Mouse (Mus musculus): ENCODE data around the gene Rc3h2. TPM values are rescaled to one million over a fixed set of nuclear protein-coding genes. Genes with fewer than 3 reads are reported as not detected.

Rc3h2 gene
- polyA plus RNA-seq, 1 experiment from 2014 or later, result 14.6 TPM

DNA sequence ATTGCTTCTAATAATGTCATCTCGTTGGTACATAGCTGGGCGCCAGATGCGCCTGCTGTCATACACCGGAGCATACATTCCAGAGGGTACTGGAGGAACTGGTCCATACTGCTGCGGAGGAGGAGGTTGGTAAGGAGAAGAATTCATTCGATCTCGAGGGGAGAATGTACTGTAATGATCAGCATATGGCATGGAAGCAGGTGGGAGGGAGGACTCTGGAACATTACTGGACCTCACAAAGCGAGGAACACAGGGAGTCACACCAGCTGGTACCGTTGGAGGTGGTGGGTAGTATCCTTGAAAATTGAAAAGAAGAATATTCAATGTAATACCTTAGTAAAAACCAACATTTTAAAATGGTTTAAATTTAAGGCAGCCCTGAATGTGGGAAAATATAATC lies 39.8 kb downstream of the Rc3h2 start:
- Histone ChIP-seq H3K36me3 (peaks cover 59% of the 10 kb centered on the region), H3K4me3 (no peak overlapping the region)
- WGBS, result 93% methylated on average over 9 of the region's 9 CpGs

DNA sequence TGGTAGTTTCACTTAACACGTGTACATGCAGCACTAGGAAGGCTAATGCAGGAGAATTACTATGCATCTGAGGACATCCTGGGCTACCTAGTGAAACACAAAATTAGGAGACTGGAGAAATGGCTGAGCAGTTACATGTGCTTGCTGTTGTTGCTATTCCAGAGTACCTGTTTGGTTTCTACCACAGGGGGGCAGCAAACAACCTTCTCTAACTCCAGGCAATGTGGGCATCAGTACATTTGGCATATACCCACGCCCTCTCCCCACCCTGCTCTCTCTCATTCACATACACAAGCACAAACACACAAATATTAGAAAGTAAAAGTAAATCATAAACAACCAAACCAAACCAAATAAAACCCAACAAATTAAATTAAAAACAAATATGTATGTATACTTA lies 42.5 kb downstream of the Rc3h2 start:
- 73% methylated on average over 2 of the region's 2 CpGs for WGBS
- Histone ChIP-seq H3K4me1 (no peaks in the 10 kb centered on the region), H3K27me3 (ENCODE audit: insufficient read depth, poor library complexity, severe bottlenecking) (no peaks in the 10 kb centered on the region), H3K4me3 (no peak overlapping the region), H3K36me3 (peaks cover 75% of the 10 kb centered on the region), H3K9me3 (no peaks in the 10 kb centered on the region), H3K27ac (no peak overlapping the region)
- DNase-seq (ENCODE audit: low spot score), result peak; percentile 76

More for the DNA sequence above, 39.8 kb downstream of the Rc3h2 start:
- Histone ChIP-seq H3K4me1 (no peaks in the 10 kb centered on the region), H3K9me3 (no peaks in the 10 kb centered on the region), H3K27ac (no peak overlapping the region), H3K27me3 (ENCODE audit: insufficient read depth, poor library complexity, severe bottlenecking) (no peaks in the 10 kb centered on the region)
- DNase-seq (ENCODE audit: low spot score), result no peak

DNA sequence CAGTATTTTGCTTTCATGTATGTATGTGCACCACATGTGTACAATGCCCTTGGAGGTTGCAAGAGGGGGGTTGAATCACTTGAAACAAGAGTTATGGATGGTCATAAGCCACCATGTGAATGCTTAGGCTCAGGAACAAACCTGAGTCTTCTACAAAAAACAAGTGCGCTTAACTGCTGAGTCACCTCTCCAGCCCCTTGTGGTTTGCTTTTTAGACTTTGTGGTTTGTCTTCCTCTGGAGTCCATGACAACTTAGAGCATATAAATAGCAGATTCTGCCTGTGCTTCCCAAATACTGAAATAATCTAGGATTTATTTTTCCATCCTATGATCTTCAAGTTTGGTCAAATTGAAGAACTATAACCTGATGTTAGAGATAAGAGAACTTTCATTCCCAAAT lies 46.7 kb downstream of the Rc3h2 start:
- Histone ChIP-seq H3K4me1 (no peaks in the 10 kb centered on the region), H3K36me3 (peaks cover 52% of the 10 kb centered on the region), H3K4me3 (no peak overlapping the region), H3K27ac (no peak overlapping the region), H3K9me3 (no peaks in the 10 kb centered on the region), H3K27me3 (ENCODE audit: insufficient read depth, poor library complexity, severe bottlenecking) (no peaks in the 10 kb centered on the region)
- DNase-seq (ENCODE audit: low spot score), result no peak
- 91% methylated on average over 1 of the region's 1 CpGs for WGBS

DNA sequence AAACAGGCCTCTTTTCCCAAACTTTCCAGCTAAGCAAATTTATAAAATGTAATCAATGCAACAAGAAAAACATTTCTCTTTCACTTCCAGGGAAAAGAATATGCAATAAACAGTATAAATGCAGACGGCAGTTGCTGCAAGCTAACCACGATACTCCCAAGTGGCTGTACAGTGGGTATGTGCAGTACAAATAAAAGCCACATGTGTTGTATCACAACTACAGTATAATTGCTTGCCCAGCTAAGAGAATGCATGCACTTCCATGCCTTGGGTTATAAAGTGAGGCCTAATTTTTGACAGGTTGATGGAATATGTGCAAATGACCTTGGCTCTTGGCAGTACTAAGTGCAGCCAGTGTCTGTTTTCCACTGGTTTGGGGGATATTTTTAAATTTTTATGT lies 52.1 kb downstream of the Rc3h2 start:
- Histone ChIP-seq H3K27me3 (ENCODE audit: insufficient read depth, poor library complexity, severe bottlenecking) (no peaks in the 10 kb centered on the region), H3K36me3 (peaks cover 17% of the 10 kb centered on the region; the same call in 1 of the 2 replicates), H3K27ac (no peak overlapping the region), H3K4me1 (no peaks in the 10 kb centered on the region), H3K9me3 (no peaks in the 10 kb centered on the region), H3K4me3 (no peak overlapping the region)
- no peak for DNase-seq (ENCODE audit: low spot score)
- 97% methylated on average over 2 of the region's 2 CpGs for WGBS

DNA sequence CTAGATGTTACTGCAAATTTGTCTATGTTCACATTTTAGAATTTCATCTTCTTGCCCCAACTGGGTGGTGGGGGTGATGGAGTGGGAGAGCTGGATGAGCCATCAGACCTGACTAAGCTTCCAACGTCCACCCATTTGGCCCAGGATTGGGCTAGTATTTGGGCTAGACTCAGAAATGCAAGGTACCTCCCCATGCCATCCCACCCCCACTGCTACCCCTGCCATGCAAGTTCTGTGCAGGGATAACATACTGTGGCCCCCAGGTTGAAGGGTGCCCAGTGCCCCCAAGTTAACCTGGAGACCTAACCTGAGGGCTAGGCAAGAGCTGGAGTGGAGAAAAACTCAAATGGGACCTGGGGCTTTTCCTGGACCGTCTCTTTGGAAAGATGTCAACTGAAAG lies 62.8 kb downstream of the Rc3h2 start:
- Histone ChIP-seq H3K27ac (no peak overlapping the region), H3K9me3 (no peaks in the 10 kb centered on the region), H3K4me1 (peaks cover 4% of the 10 kb centered on the region), H3K4me3 (peak overlapping the region; percentile 76), H3K36me3 (peaks cover 23% of the 10 kb centered on the region), H3K27me3 (ENCODE audit: insufficient read depth, poor library complexity, severe bottlenecking) (no peaks in the 10 kb centered on the region)
- WGBS, result 91% methylated on average over 2 of the region's 2 CpGs
- no peak for DNase-seq (ENCODE audit: low spot score)

DNA sequence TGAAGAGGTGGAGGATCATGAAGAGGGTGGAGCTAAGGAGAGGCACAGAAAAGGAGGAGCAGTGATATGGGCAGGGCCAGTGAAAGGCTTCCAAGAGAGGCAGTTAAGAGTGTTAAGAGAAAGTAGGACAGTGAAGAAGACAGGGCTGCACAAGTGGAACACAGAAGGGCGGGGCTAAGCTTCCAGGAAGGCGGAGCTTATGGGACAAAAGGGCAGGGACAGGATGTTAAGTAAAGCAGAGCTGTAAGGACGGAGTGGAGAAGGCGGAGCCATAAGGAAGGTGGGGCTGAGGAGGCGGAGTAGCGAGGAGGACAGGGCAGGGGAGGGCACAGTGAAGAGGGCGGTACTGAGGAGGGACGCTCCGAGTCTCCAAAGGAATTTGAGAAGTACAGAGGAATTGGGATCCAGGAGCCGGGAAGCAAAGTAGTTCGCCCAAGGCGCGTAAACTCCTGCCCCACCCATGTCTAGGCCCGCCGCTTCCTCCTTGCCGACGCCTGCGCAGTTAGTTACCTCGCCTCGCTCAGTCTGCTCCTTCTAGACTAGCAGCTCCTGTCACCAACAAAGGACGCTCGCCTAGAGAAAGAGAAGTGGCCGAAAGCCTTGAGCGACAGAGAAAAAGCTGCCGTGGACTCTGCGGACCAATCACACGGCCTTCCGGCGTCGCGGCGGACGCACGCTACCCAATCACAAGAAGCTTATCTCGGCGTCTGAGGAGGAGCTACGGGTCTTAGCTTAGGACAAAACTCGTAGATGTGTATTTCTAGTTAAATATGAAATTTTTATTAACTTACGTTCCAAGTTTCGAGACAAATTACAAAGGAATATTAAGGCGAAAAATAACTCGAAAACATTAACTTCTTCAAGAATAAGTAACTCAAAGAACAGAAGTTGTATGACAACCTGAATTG lies 63.8 kb downstream of the Rc3h2 start, which contains the start of gene Pdcl:
TSS of gene Pdcl (minus strand) at position 700 of the 908 bp plus-strand sequence.
- Histone ChIP-seq H3K9me3 (no peaks in the 10 kb centered on the region), H3K27ac (peak within 1 kb of the TSS; percentile 94), H3K4me1 (peaks cover 4% of the 10 kb centered on the region), H3K4me3 (peak within 1 kb of the TSS; percentile 76), H3K36me3 (peaks cover 33% of the 10 kb centered on the region), H3K27me3 (ENCODE audit: insufficient read depth, poor library complexity, severe bottlenecking) (no peaks in the 10 kb centered on the region)
- peak; percentile 97 for DNase-seq (ENCODE audit: low spot score)
- under 1% methylated on average over 42 of the region's 42 CpGs for WGBS

DNA sequence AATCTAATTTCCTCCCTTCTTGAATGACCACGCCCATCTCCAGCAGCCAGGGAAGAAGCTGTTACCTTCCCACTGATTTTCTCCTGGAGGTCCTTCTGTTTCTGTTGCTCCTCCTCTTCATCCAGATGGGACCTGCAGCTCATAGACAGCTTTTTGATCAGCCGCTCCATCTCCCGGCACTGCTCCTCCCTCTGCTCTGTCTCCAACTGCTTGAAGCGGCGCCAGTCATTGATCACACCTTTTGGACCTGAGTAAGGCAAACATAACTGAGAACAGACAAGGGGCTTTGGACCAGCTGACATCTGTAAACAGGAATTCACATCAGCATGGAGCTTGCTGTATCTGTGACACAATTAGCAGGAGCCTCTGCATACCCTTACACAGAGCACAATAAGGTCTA lies 67.1 kb downstream of the Rc3h2 start:
- Histone ChIP-seq H3K9me3 (no peaks in the 10 kb centered on the region), H3K4me3 (no peak overlapping the region), H3K4me1 (peaks cover 4% of the 10 kb centered on the region), H3K36me3 (peaks cover 65% of the 10 kb centered on the region), H3K27ac (no peak overlapping the region), H3K27me3 (ENCODE audit: insufficient read depth, poor library complexity, severe bottlenecking) (no peaks in the 10 kb centered on the region)
- 89% methylated on average over 5 of the region's 5 CpGs for WGBS
- no peak for DNase-seq (ENCODE audit: low spot score)

DNA sequence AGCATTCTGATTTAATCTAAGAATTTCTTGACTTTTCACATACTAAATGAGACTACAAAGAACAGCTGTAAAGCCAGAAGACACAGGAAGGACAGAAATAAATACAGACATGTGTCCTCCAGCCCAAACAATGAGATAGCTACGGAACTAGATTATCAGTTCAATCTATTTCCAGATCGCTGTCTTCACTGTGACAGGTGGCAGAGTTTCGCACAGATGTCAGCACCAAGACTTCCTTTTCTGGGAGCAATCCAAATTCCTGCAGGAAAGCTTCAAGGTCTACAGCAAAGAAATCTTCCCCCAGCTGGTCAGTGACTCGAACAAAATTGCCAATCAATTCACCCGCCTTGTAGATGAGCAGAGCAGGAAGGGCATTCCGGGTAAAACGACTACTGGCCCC lies 71.0 kb downstream of the Rc3h2 start:
- Histone ChIP-seq H3K4me3 (no peak overlapping the region), H3K27me3 (ENCODE audit: insufficient read depth, poor library complexity, severe bottlenecking) (no peaks in the 10 kb centered on the region), H3K9me3 (no peaks in the 10 kb centered on the region), H3K4me1 (peaks cover 4% of the 10 kb centered on the region; the same call in 1 of the 2 replicates), H3K36me3 (peaks cover 65% of the 10 kb centered on the region), H3K27ac (no peak overlapping the region)
- 86% methylated on average over 7 of the region's 7 CpGs for WGBS
- no peak for DNase-seq (ENCODE audit: low spot score)

DNA sequence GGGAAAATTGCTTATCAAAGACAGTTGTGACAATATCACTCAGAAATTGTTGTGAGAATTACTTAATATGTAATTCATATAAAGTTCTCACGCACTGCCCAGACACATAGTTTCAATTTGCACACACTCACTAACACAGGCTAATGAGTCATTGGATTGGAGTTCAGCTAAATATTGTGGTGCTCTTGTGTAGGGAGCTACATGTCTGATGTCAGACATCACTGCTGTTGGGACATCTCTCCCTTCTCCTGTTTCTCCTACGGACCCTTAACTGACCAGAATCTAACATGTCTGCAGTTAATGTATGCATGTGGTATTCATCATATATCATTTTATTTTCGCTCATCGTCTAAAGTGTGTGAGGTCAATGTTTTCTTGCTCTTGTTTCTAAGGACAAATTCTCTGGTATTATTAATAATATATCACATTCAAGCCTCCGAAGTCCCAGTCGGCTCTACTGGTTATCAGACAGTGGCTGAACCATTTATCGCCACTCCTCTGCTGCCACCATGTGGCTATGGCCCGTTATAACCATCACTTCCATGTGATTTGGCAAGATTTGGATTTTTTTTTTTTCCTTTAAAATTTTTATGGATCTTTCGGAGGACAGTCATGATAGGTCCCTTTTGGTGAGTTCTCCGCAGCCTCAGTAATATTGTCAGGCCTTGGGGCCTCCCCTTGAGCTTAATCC lies 84.1 kb downstream of the Rc3h2 start:
- no peak for DNase-seq (ENCODE audit: low spot score)
- Histone ChIP-seq H3K36me3 (no peaks in the 10 kb centered on the region), H3K4me1 (no peaks in the 10 kb centered on the region), H3K4me3 (no peak overlapping the region), H3K9me3 (no peaks in the 10 kb centered on the region), H3K27me3 (ENCODE audit: insufficient read depth, poor library complexity, severe bottlenecking) (no peaks in the 10 kb centered on the region), H3K27ac (no peak overlapping the region)
- 57% methylated on average over 10 of the region's 10 CpGs for WGBS

DNA sequence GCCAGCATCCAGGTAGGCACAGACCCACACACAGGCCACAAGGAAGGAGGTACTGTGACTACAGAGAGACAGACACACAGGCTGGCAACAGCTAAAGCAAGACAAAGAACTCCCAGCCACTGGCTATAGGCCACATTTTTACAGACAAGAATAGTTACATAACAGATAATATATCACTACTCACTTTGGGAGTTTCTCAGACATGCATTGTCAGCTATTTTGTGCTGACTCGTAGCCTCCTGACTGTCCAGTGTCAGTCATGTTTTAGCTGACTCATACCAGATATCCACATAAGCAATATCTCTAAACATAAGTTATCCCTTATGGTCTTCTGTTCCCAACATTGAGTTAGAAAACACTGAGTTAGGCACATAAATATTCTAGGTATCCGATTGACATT lies 89.4 kb downstream of the Rc3h2 start:
- Histone ChIP-seq H3K27ac (no peak overlapping the region), H3K4me3 (no peak overlapping the region), H3K4me1 (no peaks in the 10 kb centered on the region), H3K9me3 (no peaks in the 10 kb centered on the region), H3K36me3 (no peaks in the 10 kb centered on the region), H3K27me3 (ENCODE audit: insufficient read depth, poor library complexity, severe bottlenecking) (no peaks in the 10 kb centered on the region)
- DNase-seq (ENCODE audit: low spot score), result no peak
- WGBS, result 79% methylated on average over 2 of the region's 2 CpGs

DNA sequence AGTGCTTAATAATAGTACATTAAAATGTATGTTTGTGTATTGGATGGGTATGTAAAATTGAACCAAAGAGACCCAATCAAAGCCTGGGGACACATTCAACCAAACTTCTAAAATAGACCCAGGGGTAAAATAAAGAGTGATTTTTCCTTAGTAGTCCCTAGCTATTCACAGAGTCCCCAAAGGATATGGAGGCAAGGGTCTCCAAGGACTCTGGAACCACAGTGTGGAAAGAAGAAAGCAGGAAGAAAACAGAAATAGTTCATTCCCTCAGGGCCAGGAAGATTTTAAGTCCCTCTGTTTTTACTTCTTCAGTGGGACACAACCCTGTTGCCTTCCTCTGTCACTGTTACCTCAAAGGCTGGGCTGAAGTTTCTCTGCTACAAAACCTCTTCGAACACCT lies 96.5 kb downstream of the Rc3h2 start, which contains the start of gene Olfr368:
TSS of gene Olfr368 (plus strand) at position 301 of the 400 bp plus-strand sequence.
- no peak for DNase-seq (ENCODE audit: low spot score)
- Histone ChIP-seq H3K9me3 (no peaks in the 10 kb centered on the region), H3K4me3 (no peak within 1 kb of the TSS), H3K36me3 (no peaks in the 10 kb centered on the region), H3K27me3 (ENCODE audit: insufficient read depth, poor library complexity, severe bottlenecking) (no peaks in the 10 kb centered on the region), H3K4me1 (no peaks in the 10 kb centered on the region), H3K27ac (no peak within 1 kb of the TSS)
- 86% methylated on average over 1 of the region's 1 CpGs for WGBS

Measured in heart, embryonic 10.5 days (tissue).